Mouse (Mus musculus) ovary, postnatal 10 days (tissue): ENCODE results near the gene Foxn3.

Source experiments
- DNase-seq: peaks from one replicate; pipeline ENCODE4 v3.0.0; 2022; ENCODE audit warnings: low spot score

The Foxn3 gene

GRCm38 (mm10) chr12:99162639-99163341, 400.6 kb downstream of the Foxn3 start:
- DNase-seq, result no peak

DNA sequence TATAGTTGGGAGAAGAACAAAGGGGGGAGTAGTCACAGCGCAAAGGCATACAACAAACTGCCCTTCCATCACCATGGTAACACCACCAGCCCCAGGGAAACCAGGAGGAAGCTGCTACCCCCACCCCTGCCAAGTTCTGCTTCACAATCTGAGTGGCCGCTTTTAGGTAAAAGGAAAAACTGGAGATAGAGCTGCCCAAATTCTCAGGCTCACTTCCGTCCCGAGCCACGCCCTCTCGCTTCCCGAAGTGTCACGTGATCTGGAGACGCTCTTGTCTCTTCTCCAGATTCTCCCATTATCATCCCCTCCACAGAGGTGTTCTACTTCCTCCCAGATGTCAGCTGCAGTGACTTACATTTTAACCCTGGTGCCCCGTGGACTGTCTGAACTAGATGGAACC, 401.2 kb downstream of the Foxn3 start:
- DNase-seq, result no peak

DNA sequence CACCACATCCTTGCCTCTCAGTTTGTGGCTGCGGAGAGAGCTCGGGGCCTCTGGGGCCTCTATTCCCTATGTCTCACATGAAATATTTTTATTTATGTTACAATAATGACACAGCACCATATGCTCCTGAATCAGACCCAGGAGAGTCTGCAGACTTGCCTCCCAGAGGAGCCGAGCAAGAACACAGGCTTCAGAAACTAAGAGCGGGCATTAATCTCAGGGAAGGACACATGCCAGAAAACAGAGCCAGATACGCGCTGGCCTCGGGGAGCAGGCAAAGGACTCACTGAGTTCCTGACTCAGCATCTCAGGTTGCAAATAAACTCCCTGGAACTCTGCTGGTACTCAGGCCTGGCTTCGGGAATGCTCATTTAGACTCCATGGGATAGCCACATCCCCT, 403.3 kb downstream of the Foxn3 start:
- DNase-seq, result no peak

GRCm38 (mm10) chr12:99155904-99156303, 407.5 kb downstream of the Foxn3 start:
- no peak for DNase-seq

DNA sequence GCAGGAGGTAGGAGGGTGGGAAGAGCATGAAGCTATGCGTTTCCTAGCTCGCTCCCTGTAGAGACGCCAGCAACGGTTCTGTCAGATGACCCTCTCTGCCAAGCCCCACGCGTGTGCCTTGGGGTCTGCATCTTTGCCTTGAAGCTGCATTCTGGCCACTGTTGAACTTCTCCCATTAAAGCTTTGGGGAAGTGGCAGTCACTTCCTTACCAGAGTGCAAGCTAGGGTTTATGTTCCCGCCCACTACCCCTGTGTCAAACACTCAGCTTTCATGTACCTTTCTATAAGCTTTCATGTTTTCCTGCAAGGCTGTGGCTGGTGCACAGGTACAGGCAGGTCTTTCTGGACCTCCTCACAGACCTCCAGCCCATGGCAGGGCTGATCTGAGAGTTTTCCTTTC, 409.2 kb downstream of the Foxn3 start:
- no peak for DNase-seq

- DNase-seq, result no peak
These were observed 409.7 kb downstream of the Foxn3 start for GRCm38 (mm10) chr12:99153664-99154063.

DNA sequence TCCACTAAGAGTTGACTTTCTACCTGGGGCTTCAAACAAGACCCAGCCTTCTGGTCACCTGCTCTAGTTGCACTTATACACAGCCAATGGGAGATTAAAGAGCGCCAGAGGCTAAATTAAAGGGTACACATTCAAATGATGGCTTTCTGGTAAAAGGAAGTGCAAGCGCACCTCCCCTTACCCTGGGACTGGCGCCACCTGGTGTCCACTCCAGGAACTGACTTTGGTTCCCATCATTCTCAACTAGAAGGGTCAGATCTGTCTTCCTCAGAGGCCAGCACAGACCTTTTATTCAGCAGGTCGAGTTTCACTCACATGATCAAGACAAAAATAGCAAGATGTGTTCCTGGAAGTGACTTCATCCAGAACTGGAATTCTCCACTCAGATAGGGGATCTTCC, 413.3 kb downstream of the Foxn3 start:
- peak; percentile 29 for DNase-seq

DNA sequence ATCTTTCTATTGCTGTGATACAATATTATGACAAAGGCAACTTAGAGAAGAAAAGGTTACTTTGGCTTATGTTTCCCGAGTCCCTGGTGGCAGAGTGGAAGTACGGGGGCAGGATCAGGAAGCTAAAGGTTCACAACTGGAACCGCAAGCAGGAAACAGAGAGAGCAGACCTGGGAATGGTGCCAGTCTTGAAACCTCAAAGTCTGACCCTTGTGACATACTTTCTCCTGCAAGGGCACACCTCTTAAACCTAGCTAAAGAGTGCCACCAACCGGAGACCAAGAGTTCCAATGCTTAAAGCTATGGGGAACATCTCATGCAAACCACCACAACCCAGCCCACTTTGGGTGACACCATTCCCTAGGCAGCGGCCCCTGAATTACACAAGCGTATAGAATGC, 414.2 kb downstream of the Foxn3 start:
- no peak for DNase-seq
